Mouse (Mus musculus) heart, embryonic 11.5 days (tissue): ENCODE results near the gene Gm20518. TPM values are rescaled to one million over a fixed set of nuclear protein-coding genes. Genes with fewer than 3 reads are reported as not detected.

Experiments used
- ATAC-seq: fragments of 200-750 bp; cut with Nextera tagmentation; replicated peaks from 2 replicates; pipeline ENCODE4 v1.8.0; 2017; ENCODE audit warnings: moderate library complexity; ENCODE audit not compliant: insufficient number of reproducible peaks, low FRiP score, low TSS enrichment
- H3K27ac ChIP-seq: fragments of 300-500 bp; sonication (generic); 2 replicates; pipeline ENCODE4 v1.5.1; 2014; ENCODE audit warnings: mild to moderate bottlenecking, low read depth, low read length
- H3K27me3 ChIP-seq: fragments of 300-500 bp; sonication (generic); 2 replicates; pipeline ENCODE4 v1.6.1; 2014; ENCODE audit warnings: mild to moderate bottlenecking, low read length, mixed read lengths; ENCODE audit not compliant: control insufficient read depth, insufficient read depth
- H3K36me3 ChIP-seq: fragments of 300-500 bp; sonication (generic); 2 replicates; pipeline ENCODE4 v1.6.1; 2014; ENCODE audit warnings: mild to moderate bottlenecking, low read length, moderate library complexity, mixed read lengths; ENCODE audit not compliant: control insufficient read depth, insufficient read depth
- H3K4me1 ChIP-seq: fragments of 300-500 bp; sonication (generic); 2 replicates; pipeline ENCODE4 v1.6.1; 2014; ENCODE audit warnings: low read length; ENCODE audit not compliant: control insufficient read depth, insufficient read depth
- H3K4me2 ChIP-seq: fragments of 300-500 bp; sonication (generic); 2 replicates; pipeline ENCODE4 v1.6.1; 2014; ENCODE audit warnings: mild to moderate bottlenecking, moderate library complexity
- H3K4me3 ChIP-seq: fragments of 300-500 bp; sonication (generic); 2 replicates; pipeline ENCODE4 v1.5.1; 2014; ENCODE audit warnings: low read depth, low read length
- H3K9ac ChIP-seq: fragments of 300-500 bp; sonication (generic); 2 replicates; pipeline ENCODE4 v1.6.1; 2014; ENCODE audit warnings: mild to moderate bottlenecking, low read depth, low read length, moderate library complexity
- H3K9me3 ChIP-seq: fragments of 300-500 bp; sonication (generic); replicated peaks from 2 replicates; pipeline ENCODE4 v1.6.1; 2016; ENCODE audit warnings: low read length; ENCODE audit not compliant: control insufficient read depth
- WGBS: fragments of 180-500 bp; shearing (Covaris S2); extraction: QIAGEN DNeasy Blood & Tissue Kit; methylation state at CpG from one replicate; pipeline ENCODE4 v1.1.7; 2014; ENCODE audit not compliant: insufficient replicate concordance; 5-methylcytosine and 5-hydroxymethylcytosine counted together
- polyA plus RNA-seq: library from polyadenylated mRNA; unstranded; fragments of >200 nt; fragmentation: Nextera tagmentation; extraction: Ambion mirVana; gene quantifications from 2 replicates; pipeline ENCODE4 v1.2.1, GENCODE M21; 2014

Gene Gm20518
- polyA plus RNA-seq, 1 experiment from 2014 or later: 0.07 TPM

- Histone ChIP-seq H3K4me3 (no peak overlapping the region), H3K9ac (no peak overlapping the region), H3K9me3 (no peaks in the 10 kb centered on the region), H3K4me2 (no peak overlapping the region), H3K27ac (no peak overlapping the region), H3K36me3 (peaks cover 2% of the 10 kb centered on the region; the same call in 1 of the 2 replicates), H3K4me1 (peaks cover 6% of the 10 kb centered on the region), H3K27me3 (no peaks in the 10 kb centered on the region)
- WGBS: 85% methylated on average over 2 of the region's 2 CpGs
- ATAC-seq: no peak
These were observed 38.2 kb upstream of the Gm20518 start for GRCm38 (mm10) chr16:17929631-17930030.

- ATAC-seq: no peak
These were observed 37.7 kb upstream of the Gm20518 start for GRCm38 (mm10) chr16:17929211-17929610.

GRCm38 (mm10) chr16:17928627-17929104 is 37.2 kb upstream of the Gm20518 start:
- Histone ChIP-seq H3K9me3 (no peaks in the 10 kb centered on the region), H3K27me3 (no peaks in the 10 kb centered on the region), H3K9ac (peak overlapping the region; percentile 68), H3K4me1 (peaks cover 6% of the 10 kb centered on the region), H3K4me3 (peak overlapping the region; percentile 65), H3K4me2 (peak overlapping the region; percentile 92), H3K36me3 (peaks cover 2% of the 10 kb centered on the region; the same call in 1 of the 2 replicates), H3K27ac (peak overlapping the region; percentile 74)
- ATAC-seq: peak; percentile 47; the same call in 1 of the 2 replicates
- WGBS: 2% methylated on average over 9 of the region's 9 CpGs

More at GRCm38 (mm10) chr16:17929211-17929610, 37.7 kb upstream of the Gm20518 start:
- Histone ChIP-seq H3K4me1 (peaks cover 6% of the 10 kb centered on the region), H3K27ac (0 out of 2 replicates have a peak overlapping the region, but pooled peaks have one; percentile 2), H3K9me3 (no peaks in the 10 kb centered on the region), H3K4me3 (no peak overlapping the region), H3K36me3 (peaks cover 2% of the 10 kb centered on the region; the same call in 1 of the 2 replicates), H3K27me3 (no peaks in the 10 kb centered on the region), H3K4me2 (no peak overlapping the region), H3K9ac (no peak overlapping the region)
- WGBS: 15% methylated on average over 2 of the region's 2 CpGs

GRCm38 (mm10) chr16:17928087-17928580 is 36.7 kb upstream of the Gm20518 start, which contains the start of gene Slc25a1:
Gene Slc25a1, minus strand, starts transcription at chr16:17928219.
- Histone ChIP-seq H3K4me1 (peaks cover 6% of the 10 kb centered on the region), H3K27me3 (no peaks in the 10 kb centered on the region), H3K27ac (peak within 1 kb of the TSS; percentile 74), H3K9me3 (no peaks in the 10 kb centered on the region), H3K36me3 (peaks cover 2% of the 10 kb centered on the region; the same call in 1 of the 2 replicates), H3K4me3 (peak within 1 kb of the TSS; percentile 65), H3K9ac (peak within 1 kb of the TSS; percentile 68), H3K4me2 (peak within 1 kb of the TSS; percentile 92)
- 0% methylated on average over 46 of the region's 47 CpGs for WGBS
- ATAC-seq: peak; percentile 82

- no peaks in the 10 kb centered on the region for H3K9me3 ChIP-seq
- peaks cover 10% of the 10 kb centered on the region for H3K4me1 ChIP-seq
- H3K27ac ChIP-seq: peak overlapping the region; percentile 74
- H3K4me3 ChIP-seq: peak overlapping the region; percentile 65
- H3K27me3 ChIP-seq: no peaks in the 10 kb centered on the region
- peak overlapping the region; percentile 68 for H3K9ac ChIP-seq
- under 1% methylated on average over 65 of the region's 72 CpGs for WGBS
- ATAC-seq: peak; percentile 15
- peak overlapping the region; percentile 92 for H3K4me2 ChIP-seq
- peaks cover 2% of the 10 kb centered on the region; the same call in 1 of the 2 replicates for H3K36me3 ChIP-seq
These were observed 36.0 kb upstream of the Gm20518 start for GRCm38 (mm10) chr16:17927351-17928082.

GRCm38 (mm10) chr16:17922163-17922538 is 30.7 kb upstream of the Gm20518 start:
- Histone ChIP-seq H3K4me3 (peak overlapping the region; percentile 75), H3K4me1 (peaks cover 19% of the 10 kb centered on the region), H3K36me3 (peaks cover 2% of the 10 kb centered on the region; the same call in 1 of the 2 replicates), H3K9ac (peak overlapping the region; percentile 90), H3K27ac (peak overlapping the region; percentile 65), H3K9me3 (no peaks in the 10 kb centered on the region), H3K4me2 (peak overlapping the region; percentile 78), H3K27me3 (peaks cover 26% of the 10 kb centered on the region)
- ATAC-seq: 0 out of 2 replicates have a peak, but pooled peaks have one; percentile 5
- under 1% methylated on average over 14 of the region's 14 CpGs for WGBS

- peak; percentile 90 for ATAC-seq
- peaks cover 31% of the 10 kb centered on the region for H3K27me3 ChIP-seq
- 3% methylated on average over 47 of the region's 47 CpGs for WGBS
- H3K4me2 ChIP-seq: peak overlapping the region; percentile 78
- H3K4me1 ChIP-seq: peaks cover 15% of the 10 kb centered on the region
- H3K9ac ChIP-seq: peak overlapping the region; percentile 90
- no peaks in the 10 kb centered on the region for H3K9me3 ChIP-seq
- H3K4me3 ChIP-seq: peak overlapping the region; percentile 75
- peak overlapping the region; percentile 65 for H3K27ac ChIP-seq
- H3K36me3 ChIP-seq: peaks cover 2% of the 10 kb centered on the region; the same call in 1 of the 2 replicates
These were observed 30.1 kb upstream of the Gm20518 start for GRCm38 (mm10) chr16:17921325-17922162.

- H3K9me3 ChIP-seq: no peaks in the 10 kb centered on the region
- H3K4me1 ChIP-seq: peaks cover 15% of the 10 kb centered on the region
- peaks cover 41% of the 10 kb centered on the region for H3K27me3 ChIP-seq
- ATAC-seq: no peak
- peak overlapping the region; percentile 90 for H3K9ac ChIP-seq
- peak overlapping the region; percentile 78 for H3K4me2 ChIP-seq
- H3K27ac ChIP-seq: no peak overlapping the region
- H3K4me3 ChIP-seq: peak overlapping the region; percentile 2; the same call in 1 of the 2 replicates
- 5% methylated on average over 20 of the region's 20 CpGs for WGBS
- H3K36me3 ChIP-seq: peaks cover 2% of the 10 kb centered on the region; the same call in 1 of the 2 replicates
These were observed 29.1 kb upstream of the Gm20518 start for GRCm38 (mm10) chr16:17920586-17920985.
